Mouse (Mus musculus): ENCODE results near the gene Fancd2os. TPM values are rescaled to one million over a fixed set of nuclear protein-coding genes. Genes with fewer than 3 reads are reported as not detected.

Fancd2os gene
- total RNA-seq, 2 experiments from 2014 or later, result 0.42 TPM; not detected in 1

Other genes starting within 250 kb of the Fancd2os start
- gene Tada3, start 222.8 kb downstream of the Fancd2os start, total RNA-seq (2021), result 10 to 100 TPM; 48.6 to 56.8 TPM
- gene Arpc4, start 222.6 kb downstream of the Fancd2os start, total RNA-seq (2021), result 100 to 1,000 TPM; 285 to 296 TPM
- gene Ttll3, start 211.5 kb downstream of the Fancd2os start, total RNA-seq (2021), result 1 to 10 TPM; 6.5 to 7.8 TPM
- 10 to 100 TPM; 13.4 to 16.5 TPM for gene Rpusd3, start 181.4 kb downstream of the Fancd2os start, total RNA-seq (2021)
- not detected for gene Cidec, start 165.0 kb downstream of the Fancd2os start, total RNA-seq (2021)
- 10 to 100 TPM; 47.9 to 48.3 TPM for gene Jagn1, start 158.1 kb downstream of the Fancd2os start, total RNA-seq (2021)
- gene Il17re, start 142.2 kb downstream of the Fancd2os start, total RNA-seq (2021), result under 1 TPM; 0.53 to 0.55 TPM
- 1 to 10 TPM; 3.9 to 5.4 TPM for gene Il17rc, start 129.3 kb downstream of the Fancd2os start, total RNA-seq (2021)
- 100 to 1,000 TPM; 107 to 111 TPM for gene Creld1, start 117.4 kb downstream of the Fancd2os start, total RNA-seq (2021)
- 10 to 100 TPM; 48.0 to 48.6 TPM for gene Prrt3, start 98.8 kb downstream of the Fancd2os start, total RNA-seq (2021)
- 10 to 100 TPM; 85.3 to 86.4 TPM for gene Emc3, start 69.1 kb downstream of the Fancd2os start, total RNA-seq (2021)
- 1 to 10 TPM; 2.2 to 3.2 TPM for gene Fancd2, start 69.0 kb downstream of the Fancd2os start, total RNA-seq (2021)
- 100 to 1,000 TPM; 236 to 243 TPM for gene Brk1, start 4.1 kb upstream of the Fancd2os start, total RNA-seq (2021)
- gene Vhl, start 23.2 kb upstream of the Fancd2os start, total RNA-seq (2021), result 10 to 100 TPM; 48.4 to 51.9 TPM
- 10 to 100 TPM; 19.5 to 23.5 TPM for gene Irak2, start 37.8 kb upstream of the Fancd2os start, total RNA-seq (2021)
- 10 to 100 TPM; 70.4 to 71.4 TPM for gene Tatdn2, start 96.3 kb upstream of the Fancd2os start, total RNA-seq (2021)
- gene Ghrl, start 119.2 kb upstream of the Fancd2os start, total RNA-seq (2021), result not detected
- gene Sec13, start 140.0 kb upstream of the Fancd2os start, total RNA-seq (2021), result 10 to 100 TPM; 75.4 to 78.0 TPM

All from left cerebral cortex, postnatal 14 days (tissue).